Mouse (Mus musculus): ENCODE results near the gene Nova2.

DNA sequence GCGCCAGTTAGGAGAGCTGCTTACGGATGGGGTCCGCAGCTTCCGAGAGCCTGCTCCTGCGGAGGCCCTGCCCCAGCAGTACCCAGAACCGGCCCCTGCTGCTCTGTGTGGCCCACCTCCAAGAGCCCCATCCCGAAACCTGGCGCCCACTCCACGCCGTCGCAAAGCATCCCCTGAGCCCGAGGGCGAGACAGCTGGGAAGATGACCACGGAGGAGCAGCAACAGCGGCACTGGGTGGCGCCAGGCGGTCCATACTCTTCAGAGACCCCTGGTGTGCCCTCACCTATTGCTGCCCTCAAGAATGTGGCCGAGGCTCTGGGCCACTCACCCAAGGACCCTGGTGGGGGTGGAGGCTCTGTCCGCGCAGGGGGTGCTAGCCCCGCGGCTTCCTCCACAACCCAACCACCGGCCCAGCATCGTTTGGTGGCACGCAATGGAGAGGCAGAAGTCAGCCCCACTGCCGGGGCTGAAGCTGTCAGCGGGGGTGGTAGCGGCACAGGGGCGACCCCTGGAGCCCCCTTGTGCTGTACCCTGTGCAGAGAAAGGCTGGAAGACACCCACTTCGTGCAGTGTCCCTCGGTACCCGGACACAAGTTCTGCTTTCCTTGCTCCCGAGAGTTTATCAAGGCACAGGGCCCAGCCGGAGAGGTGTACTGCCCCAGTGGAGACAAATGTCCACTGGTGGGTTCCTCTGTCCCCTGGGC is 79.9 kb downstream of the Nova2 start:
- TF ChIP-seq CTCF (IDR thresholded peaks at IDR 0.05; ENCODE audit: borderline replicate concordance, extremely low read depth, insufficient read depth, insufficient read length) (no peak), POLR2A (IDR thresholded peaks at IDR 0.05; ENCODE audit: borderline replicate concordance, extremely low read depth, insufficient read depth, insufficient read length, poor library complexity, severe bottlenecking) (no peak)
